Mouse (Mus musculus): Measurements from ENCODE around the gene Cypt1.

Cypt1 gene

DNA sequence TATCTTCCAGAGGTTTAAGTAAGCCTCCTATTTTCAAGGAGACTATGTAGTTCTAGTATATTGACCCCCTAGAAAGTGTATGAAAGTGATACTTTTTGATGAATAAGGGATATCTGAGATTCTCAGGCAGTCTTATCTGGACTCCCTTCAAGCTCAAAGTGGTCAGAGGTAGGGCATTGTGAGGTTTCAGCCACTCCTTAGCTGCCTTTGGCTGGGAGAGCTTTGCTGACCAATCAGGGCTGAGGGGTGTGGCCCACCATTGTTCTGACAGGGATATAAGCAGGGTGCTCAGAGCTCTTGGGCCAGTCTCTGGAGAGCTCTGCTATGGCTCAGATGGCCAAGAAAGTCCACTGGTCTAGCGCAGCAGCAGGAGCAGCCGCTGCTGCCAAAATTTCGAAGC is at the start of gene Cypt1:
TSS of gene Cypt1 (plus strand) at position 301 of the 400 bp plus-strand sequence.
- no peak for DNase-seq (ENCODE audit: low spot score in 2 of 2)

DNA sequence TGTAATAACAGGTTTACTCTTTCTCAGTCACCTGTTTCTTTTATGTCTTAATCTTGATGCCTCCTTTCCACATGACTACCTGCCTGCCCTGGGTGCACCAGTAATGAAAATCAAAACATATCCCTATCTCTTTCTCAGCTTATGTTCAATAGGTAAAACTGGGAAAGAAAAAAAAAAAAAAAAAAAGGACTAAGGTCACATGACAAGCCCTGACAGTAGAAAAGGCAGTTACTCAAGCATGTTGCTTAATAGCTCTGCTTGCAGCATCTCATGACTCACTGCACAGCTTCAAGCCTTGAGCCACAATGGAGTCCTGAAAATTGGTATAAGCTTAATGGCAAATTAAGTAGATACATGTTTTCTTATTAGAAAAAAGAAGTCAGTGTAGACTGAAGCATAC is 24.1 kb downstream of the Cypt1 start:
- no peak for DNase-seq (ENCODE audit: low spot score in 2 of 2)

DNA sequence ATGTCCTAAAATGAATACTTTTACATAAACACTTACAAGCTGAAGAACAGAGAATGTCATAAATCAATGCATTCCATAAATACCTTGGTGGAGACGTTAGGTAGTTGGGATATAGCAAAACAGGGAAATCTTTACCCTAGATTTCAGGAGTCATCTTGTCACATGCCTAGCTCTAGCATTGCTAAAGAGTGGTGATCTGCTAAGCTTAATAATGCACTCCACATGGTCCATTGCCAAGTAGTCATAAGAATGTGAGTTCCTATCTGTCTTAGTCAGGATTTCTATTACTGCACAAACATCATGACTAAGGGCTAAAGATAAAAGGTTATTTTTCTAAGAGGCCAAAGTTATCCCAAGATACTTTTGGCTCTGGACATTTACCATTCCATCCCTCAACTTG is 34.4 kb downstream of the Cypt1 start:
- no peak for DNase-seq (ENCODE audit: low spot score in 2 of 2)

DNA sequence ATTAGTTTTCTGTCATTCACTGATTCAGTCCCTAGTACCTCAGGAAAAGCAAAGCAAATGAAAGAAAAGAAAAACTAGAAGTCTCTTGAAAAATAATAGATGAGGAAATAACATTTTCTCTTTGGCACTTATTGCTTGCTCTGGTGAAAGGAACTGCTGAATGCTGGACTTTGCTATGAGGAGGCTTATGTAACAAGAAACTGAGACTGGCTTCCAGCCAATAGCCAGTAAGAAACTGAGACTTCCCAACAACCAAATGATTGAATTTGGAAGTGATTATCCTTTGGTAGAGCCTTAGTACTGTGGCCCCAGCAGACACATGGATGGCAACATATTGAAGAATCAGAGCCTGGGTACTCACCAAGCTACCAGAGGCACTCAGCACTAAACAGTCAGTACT is 35.8 kb downstream of the Cypt1 start:
- DNase-seq (ENCODE audit: low spot score in 2 of 2), result no peak
